Mouse (Mus musculus): Measurements from ENCODE around the gene Specc1. TPM values are rescaled to one million over a fixed set of nuclear protein-coding genes. Genes with fewer than 3 reads are reported as not detected.

The Specc1 gene
- total and polyA plus RNA-seq, 3 experiments, result 2.5 to 5.8 TPM; not detected in 1

- DNase-seq (ENCODE audit: low read depth, low spot score), result peak; percentile 62
- H3K9me3 ChIP-seq (replicated peaks; ENCODE audit: insufficient read depth, low read length), result no peaks in the 10 kb centered on the region
- TF ChIP-seq E2F4 (IDR thresholded peaks at IDR 0.05; ENCODE audit: borderline replicate concordance, low read depth, low read length), result no peak
- TF ChIP-seq USF1 (IDR thresholded peaks at IDR 0.05; ENCODE audit: low read depth, low read length), result no peak
- peak; percentile 25 to 70 (median 49); a peak in 5 of 6 replicates for TF ChIP-seq CTCF (IDR thresholded peaks at IDR 0.05 in 2 of 3, conservative IDR thresholded peaks at IDR 0.05 in 1 of 3; ENCODE audit: control insufficient read depth in 1 of 3, insufficient read depth in 1 of 3, low read depth in 2 of 3, low read length in 3 of 3, poor library complexity in 1 of 3, severe bottlenecking in 1 of 3)
- no peak for TF ChIP-seq UBTF (IDR thresholded peaks at IDR 0.05; ENCODE audit: borderline replicate concordance, insufficient read depth, low read depth, low read length)
- peak; percentile 16; the same call in 1 of the 2 replicates for TF ChIP-seq RAD21 (IDR thresholded peaks at IDR 0.05; ENCODE audit: low read depth, low read length)
- TF ChIP-seq SMC3 (IDR thresholded peaks at IDR 0.05; ENCODE audit: low read depth, low read length), result peak; percentile 34; the same call in 1 of the 2 replicates
- TF ChIP-seq POLR2A (IDR thresholded peaks at IDR 0.05; ENCODE audit: control insufficient read depth in 1 of 2, insufficient read depth in 1 of 2, low read depth in 1 of 2, low read length in 2 of 2, poor library complexity in 1 of 2), result no peak
- TF ChIP-seq BHLHE40 (IDR thresholded peaks at IDR 0.05; ENCODE audit: borderline replicate concordance, low read depth, low read length), result no peak
- no peak for TF ChIP-seq RCOR1 (IDR thresholded peaks at IDR 0.05; ENCODE audit: low read depth, low read length)
- H3K79me2 ChIP-seq (ENCODE audit: control insufficient read depth, insufficient read depth, low read length, poor library complexity), result no peaks in the 10 kb centered on the region; the same call in 1 of the 2 replicates
- no peak overlapping the region for H3K4me3 ChIP-seq (ENCODE audit: control insufficient read depth in 1 of 2, insufficient read depth in 1 of 2, low read depth in 2 of 2, low read length in 2 of 2)
- H3K27ac ChIP-seq (ENCODE audit: control insufficient read depth, low read depth, low read length), result no peak overlapping the region
- H3K36me3 ChIP-seq (ENCODE audit: control insufficient read depth in 1 of 2, insufficient read depth in 2 of 2, low read length in 2 of 2), result peaks cover 0 to 12% of the 10 kb centered on the region in 2 experiments; a peak in 2 of 4 replicates
- H3K4me1 ChIP-seq (ENCODE audit: control insufficient read depth in 1 of 2, insufficient read depth in 2 of 2, low read length in 2 of 2), result peaks cover 4 to 20% of the 10 kb centered on the region in 2 experiments
- no peaks in the 10 kb centered on the region for H3K27me3 ChIP-seq (ENCODE audit: control insufficient read depth in 1 of 2, insufficient read depth in 2 of 2, low read length in 2 of 2)
- H3K9ac ChIP-seq (ENCODE audit: control insufficient read depth, low read depth, low read length, poor library complexity, severe bottlenecking), result no peak overlapping the region
These were observed 45.4 kb downstream of the Specc1 start for GRCm38 (mm10) chr11:62001977-62002376.

- peak overlapping the region; percentile 54 to 63 for H3K4me3 ChIP-seq (ENCODE audit: control insufficient read depth in 1 of 2, insufficient read depth in 1 of 2, low read depth in 2 of 2, low read length in 2 of 2)
- H3K79me2 ChIP-seq (ENCODE audit: control insufficient read depth, insufficient read depth, low read length, poor library complexity), result no peaks in the 10 kb centered on the region; the same call in 1 of the 2 replicates
- peak overlapping the region; percentile 96 for H3K27ac ChIP-seq (ENCODE audit: control insufficient read depth, low read depth, low read length)
- peaks cover 4 to 20% of the 10 kb centered on the region in 2 experiments for H3K4me1 ChIP-seq (ENCODE audit: control insufficient read depth in 1 of 2, insufficient read depth in 2 of 2, low read length in 2 of 2)
- H3K9ac ChIP-seq (ENCODE audit: control insufficient read depth, low read depth, low read length, poor library complexity, severe bottlenecking), result peak overlapping the region; percentile 65
- H3K27me3 ChIP-seq (ENCODE audit: control insufficient read depth in 1 of 2, insufficient read depth in 2 of 2, low read length in 2 of 2), result no peaks in the 10 kb centered on the region
- DNase-seq (ENCODE audit: low read depth, low spot score), result peak; percentile 93
- H3K36me3 ChIP-seq (ENCODE audit: control insufficient read depth in 1 of 2, insufficient read depth in 2 of 2, low read length in 2 of 2), result peaks cover 0 to 13% of the 10 kb centered on the region in 2 experiments; a peak in 2 of 4 replicates
- H3K9me3 ChIP-seq (replicated peaks; ENCODE audit: insufficient read depth, low read length), result no peaks in the 10 kb centered on the region
- TF ChIP-seq ZMIZ1 (IDR thresholded peaks at IDR 0.05; ENCODE audit: low read depth, low read length) (0 out of 2 replicates have a peak, but pooled peaks have one; percentile 38), CHD2 (IDR thresholded peaks at IDR 0.05; ENCODE audit: low read length) (no peak), EP300 (IDR thresholded peaks at IDR 0.05; ENCODE audit: low read depth in 1 of 2, low read length in 2 of 2) (peak; percentile 56 to 69), ZNF384 (IDR thresholded peaks at IDR 0.05; ENCODE audit: low read depth, low read length) (no peak), MYC (IDR thresholded peaks at IDR 0.05; ENCODE audit: low read depth, low read length) (peak; percentile 72; the same call in 1 of the 2 replicates), UBTF (IDR thresholded peaks at IDR 0.05; ENCODE audit: borderline replicate concordance, insufficient read depth, low read depth, low read length) (no peak), TBP (IDR thresholded peaks at IDR 0.05; ENCODE audit: low read depth, low read length) (peak; percentile 38; the same call in 1 of the 2 replicates), MEF2A (IDR thresholded peaks at IDR 0.05; ENCODE audit: extremely low read depth, insufficient replicate concordance, low read depth, low read length, poor library complexity, severe bottlenecking) (no peak), POLR2AphosphoS5 (IDR thresholded peaks at IDR 0.05; ENCODE audit: borderline replicate concordance, low read depth, low read length) (no peak), RAD21 (IDR thresholded peaks at IDR 0.05; ENCODE audit: low read depth, low read length) (no peak), RCOR1 (IDR thresholded peaks at IDR 0.05; ENCODE audit: low read depth, low read length) (peak; percentile 37; the same call in 1 of the 2 replicates), GATA1 (IDR thresholded peaks at IDR 0.05; ENCODE audit: low read depth, low read length) (no peak; the same call in 1 of the 2 replicates), USF2 (IDR thresholded peaks at IDR 0.05; ENCODE audit: borderline replicate concordance in 1 of 2, insufficient read depth in 1 of 2, low read depth in 1 of 2, low read length in 2 of 2) (no peak), ETS1 (IDR thresholded peaks at IDR 0.05; ENCODE audit: low read depth, low read length) (peak; percentile 56), GABPA (IDR thresholded peaks at IDR 0.05; ENCODE audit: low read depth, low read length) (no peak), JUND (IDR thresholded peaks at IDR 0.05; ENCODE audit: low read depth, low read length) (no peak), ZC3H11A (IDR thresholded peaks at IDR 0.05; ENCODE audit: low read depth, low read length) (no peak; the same call in 1 of the 2 replicates), POLR2A (IDR thresholded peaks at IDR 0.05; ENCODE audit: control insufficient read depth in 1 of 2, insufficient read depth in 1 of 2, low read depth in 1 of 2, low read length in 2 of 2, poor library complexity in 1 of 2) (no peak), TAL1 (IDR thresholded peaks at IDR 0.05; ENCODE audit: low read length) (no peak), CTCF (IDR thresholded peaks at IDR 0.05 in 2 of 3, conservative IDR thresholded peaks at IDR 0.05 in 1 of 3; ENCODE audit: control insufficient read depth in 1 of 3, insufficient read depth in 1 of 3, low read depth in 2 of 3, low read length in 3 of 3, poor library complexity in 1 of 3, severe bottlenecking in 1 of 3) (no peak), MAZ (IDR thresholded peaks at IDR 0.05; ENCODE audit: low read depth, low read length) (no peak), MAX (IDR thresholded peaks at IDR 0.05; ENCODE audit: low read length) (peak; percentile 94), MAFK (IDR thresholded peaks at IDR 0.05; ENCODE audit: borderline replicate concordance, low read depth, low read length) (no peak), E2F4 (IDR thresholded peaks at IDR 0.05; ENCODE audit: borderline replicate concordance, low read depth, low read length) (no peak), ELF1 (IDR thresholded peaks at IDR 0.05; ENCODE audit: low read depth, low read length) (peak; percentile 87)
These were observed 48.3 kb downstream of the Specc1 start for GRCm38 (mm10) chr11:62004881-62005240.
